Mouse (Mus musculus) forebrain, postnatal 0 days (tissue): ENCODE results near the gene Tomm5. TPM values are rescaled to one million over a fixed set of nuclear protein-coding genes. Genes with fewer than 3 reads are reported as not detected.

Experiments used
- ATAC-seq: fragments of 200-750 bp; cut with Nextera tagmentation; 2 replicates; pipeline ENCODE4 v1.8.0; 2017; ENCODE audit warnings: mild to moderate bottlenecking, moderate library complexity
- DNase-seq: peaks from one replicate; pipeline ENCODE4 v3.0.0-alpha.2; 2015
- H3K27ac ChIP-seq: fragments of 300-500 bp; sonication (generic); 2 replicates; pipeline ENCODE4 v1.5.1; 2014; ENCODE audit warnings: low read depth, mild to moderate bottlenecking, antibody characterized with exemption, low read length, moderate library complexity, mixed read lengths
- H3K27me3 ChIP-seq: fragments of 300-500 bp; sonication (generic); 2 replicates; pipeline ENCODE4 v1.6.1; 2014; ENCODE audit warnings: mild to moderate bottlenecking, low read length, mixed read lengths; ENCODE audit not compliant: insufficient read depth
- H3K36me3 ChIP-seq: fragments of 300-500 bp; sonication (generic); 2 replicates; pipeline ENCODE4 v1.6.1; 2014; ENCODE audit warnings: mild to moderate bottlenecking, moderate library complexity; ENCODE audit not compliant: insufficient read depth
- H3K4me1 ChIP-seq: fragments of 300-500 bp; sonication (generic); 2 replicates; pipeline ENCODE4 v1.6.1; 2014; ENCODE audit warnings: antibody characterized with exemption; ENCODE audit not compliant: insufficient read depth
- H3K4me2 ChIP-seq: fragments of 300-500 bp; sonication (generic); 2 replicates; pipeline ENCODE4 v1.6.1; 2014; ENCODE audit warnings: low read depth, mild to moderate bottlenecking, moderate library complexity
- H3K4me3 ChIP-seq: fragments of 300-500 bp; sonication (generic); 2 replicates; pipeline ENCODE4 v1.5.1; 2014; ENCODE audit warnings: low read depth, low read length, mixed read lengths
- H3K9ac ChIP-seq: fragments of 300-500 bp; sonication (generic); 2 replicates; pipeline ENCODE4 v1.6.1; 2014; ENCODE audit warnings: mild to moderate bottlenecking
- H3K9me3 ChIP-seq: fragments of 300-500 bp; sonication (generic); 2 replicates; pipeline ENCODE4 v1.6.1; 2016; ENCODE audit warnings: low read length
- CTCF ChIP-seq: sonication (generic); IDR thresholded peaks from 2 replicates; pipeline ENCODE4 v1.5.1; 2016; ENCODE audit warnings: antibody characterized with exemption, control low read depth, low read depth
- WGBS: fragments of 180-500 bp; shearing (Covaris S2); extraction: QIAGEN DNeasy Blood & Tissue Kit; methylation state at CpG from one replicate; pipeline ENCODE4 v1.1.7; 2014; 5-methylcytosine and 5-hydroxymethylcytosine counted together
- polyA plus RNA-seq: library from polyadenylated mRNA; unstranded; fragments of >200 nt; fragmentation: Nextera tagmentation; extraction: Ambion mirVana; gene quantifications from 2 replicates; pipeline ENCODE4 v1.2.1, GENCODE M21; 2015
- total RNA-seq: library from RNA; depleted of rRNA; stranded (reverse); fragments of >200 nt; gene quantifications from 2 replicates; pipeline ENCODE4 v1.2.3, GENCODE M21; 2014

The Tomm5 gene
- total and polyA plus RNA-seq, 2 experiments from 2014 or later = 114 to 208 TPM

DNA sequence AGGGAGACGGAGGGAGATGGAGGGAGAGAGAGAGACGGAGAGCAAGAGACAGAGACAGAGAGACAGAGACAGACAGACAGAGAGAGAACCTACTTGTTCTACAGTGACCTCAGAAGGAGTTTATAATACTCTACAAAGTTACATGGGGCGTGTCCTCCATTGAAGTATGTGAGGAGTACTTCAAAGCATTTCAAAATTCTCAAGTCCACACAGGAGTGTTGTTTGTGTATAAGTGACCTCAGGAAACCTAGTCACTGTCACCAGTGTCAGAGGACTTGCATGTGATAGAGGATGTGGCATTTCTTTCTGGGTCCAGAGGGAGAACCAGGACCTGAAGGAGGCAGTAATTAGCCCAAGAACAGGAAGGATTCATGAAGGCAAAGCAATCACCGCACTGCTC is 23.1 kb upstream of the Tomm5 start:
- ATAC-seq = no peak
- WGBS = 80% methylated on average over 4 of the region's 4 CpGs

GRCm38 (mm10) chr4:45121311-45121710 is 13.4 kb upstream of the Tomm5 start:
- ATAC-seq (no peak), DNase-seq (no peak)
- Histone ChIP-seq H3K36me3 (no peaks in the 10 kb centered on the region), H3K9me3 (no peaks in the 10 kb centered on the region), H3K9ac (no peak overlapping the region), H3K4me1 (no peaks in the 10 kb centered on the region), H3K4me3 (no peak overlapping the region), H3K27me3 (no peaks in the 10 kb centered on the region), H3K4me2 (no peak overlapping the region), H3K27ac (no peak overlapping the region)
- WGBS = 90% methylated on average over 11 of the region's 11 CpGs
- no peak for TF ChIP-seq CTCF

More for the DNA sequence above, 23.1 kb upstream of the Tomm5 start:
- no peaks in the 10 kb centered on the region for H3K4me1 ChIP-seq
- TF ChIP-seq CTCF = no peak
- H3K9me3 ChIP-seq = no peaks in the 10 kb centered on the region
- no peak overlapping the region for H3K27ac ChIP-seq
- H3K4me3 ChIP-seq = no peak overlapping the region
- H3K27me3 ChIP-seq = no peaks in the 10 kb centered on the region
- no peak for DNase-seq
- H3K9ac ChIP-seq = no peak overlapping the region
- H3K4me2 ChIP-seq = no peak overlapping the region
- no peaks in the 10 kb centered on the region for H3K36me3 ChIP-seq

- ATAC-seq = no peak
- TF ChIP-seq CTCF = no peak
- no peak overlapping the region for H3K4me3 ChIP-seq
- no peak for DNase-seq
- no peak overlapping the region for H3K9ac ChIP-seq
- no peak overlapping the region for H3K27ac ChIP-seq
- H3K4me1 ChIP-seq = peaks cover 10% of the 10 kb centered on the region
- H3K27me3 ChIP-seq = no peaks in the 10 kb centered on the region
- H3K9me3 ChIP-seq = no peaks in the 10 kb centered on the region
- peaks cover 11% of the 10 kb centered on the region; the same call in 1 of the 2 replicates for H3K36me3 ChIP-seq
- 67% methylated on average over 8 of the region's 8 CpGs for WGBS
- no peak overlapping the region; the same call in 1 of the 2 replicates for H3K4me2 ChIP-seq
Observed at GRCm38 (mm10) chr4:45108456-45109110, 669 bp upstream of the Tomm5 start.

DNA sequence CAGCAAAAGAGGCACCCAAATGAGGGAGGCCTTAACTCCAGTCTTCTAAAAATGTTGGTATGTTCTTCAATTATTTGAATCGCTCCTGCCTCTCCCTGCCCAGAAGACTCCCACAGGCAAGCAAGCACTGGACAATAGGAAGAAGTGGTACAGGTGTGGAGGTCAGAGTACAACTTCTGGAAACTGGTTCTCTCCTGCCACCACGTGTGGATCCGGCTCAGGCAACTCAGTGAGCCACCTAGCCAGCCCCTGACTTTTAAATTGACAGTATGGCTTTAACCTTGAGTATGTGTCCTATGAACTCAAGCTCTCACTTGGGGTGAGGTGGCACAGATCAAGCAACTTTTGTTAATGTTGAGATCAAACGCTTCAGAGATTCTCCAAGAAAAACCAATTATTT is 848 bp downstream of the Tomm5 start:
- H3K9ac ChIP-seq = peak overlapping the region; percentile 78
- H3K4me1 ChIP-seq = peaks cover 10% of the 10 kb centered on the region
- ATAC-seq (no peak), DNase-seq (no peak)
- H3K36me3 ChIP-seq = peaks cover 24% of the 10 kb centered on the region; the same call in 1 of the 2 replicates
- H3K4me2 ChIP-seq = peak overlapping the region; percentile 58
- no peaks in the 10 kb centered on the region for H3K9me3 ChIP-seq
- peak overlapping the region; percentile 70 for H3K4me3 ChIP-seq
- no peak overlapping the region for H3K27ac ChIP-seq
- 5% methylated on average over 4 of the region's 4 CpGs for WGBS
- H3K27me3 ChIP-seq = no peaks in the 10 kb centered on the region
- TF ChIP-seq CTCF = no peak

DNA sequence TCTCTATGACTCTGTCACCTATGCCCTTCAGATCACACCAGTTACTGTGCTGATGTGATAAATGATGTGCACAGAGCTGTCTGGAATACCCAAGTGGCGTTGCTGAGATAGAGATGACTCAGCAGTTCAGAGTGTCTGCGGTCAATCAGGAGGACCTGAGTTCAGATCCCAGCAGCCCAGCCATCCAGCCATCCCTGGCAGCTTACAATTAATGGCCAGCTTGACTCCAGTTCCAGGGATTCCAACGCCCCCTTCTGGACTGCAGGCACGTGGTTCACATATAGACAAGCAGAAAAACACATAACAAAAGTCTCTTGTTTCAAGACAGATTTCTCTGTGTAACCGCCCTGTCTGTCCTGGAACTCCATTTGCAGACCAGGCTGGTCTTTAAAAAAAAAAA is 1.5 kb downstream of the Tomm5 start:
- no peaks in the 10 kb centered on the region for H3K9me3 ChIP-seq
- no peak for TF ChIP-seq CTCF
- no peak overlapping the region for H3K27ac ChIP-seq
- H3K9ac ChIP-seq = no peak overlapping the region
- H3K27me3 ChIP-seq = no peaks in the 10 kb centered on the region
- WGBS = 73% methylated on average over 5 of the region's 5 CpGs
- ATAC-seq (no peak), DNase-seq (no peak)
- H3K4me1 ChIP-seq = peaks cover 10% of the 10 kb centered on the region
- no peak overlapping the region for H3K4me3 ChIP-seq
- H3K36me3 ChIP-seq = peaks cover 26% of the 10 kb centered on the region; the same call in 1 of the 2 replicates
- no peak overlapping the region for H3K4me2 ChIP-seq

DNA sequence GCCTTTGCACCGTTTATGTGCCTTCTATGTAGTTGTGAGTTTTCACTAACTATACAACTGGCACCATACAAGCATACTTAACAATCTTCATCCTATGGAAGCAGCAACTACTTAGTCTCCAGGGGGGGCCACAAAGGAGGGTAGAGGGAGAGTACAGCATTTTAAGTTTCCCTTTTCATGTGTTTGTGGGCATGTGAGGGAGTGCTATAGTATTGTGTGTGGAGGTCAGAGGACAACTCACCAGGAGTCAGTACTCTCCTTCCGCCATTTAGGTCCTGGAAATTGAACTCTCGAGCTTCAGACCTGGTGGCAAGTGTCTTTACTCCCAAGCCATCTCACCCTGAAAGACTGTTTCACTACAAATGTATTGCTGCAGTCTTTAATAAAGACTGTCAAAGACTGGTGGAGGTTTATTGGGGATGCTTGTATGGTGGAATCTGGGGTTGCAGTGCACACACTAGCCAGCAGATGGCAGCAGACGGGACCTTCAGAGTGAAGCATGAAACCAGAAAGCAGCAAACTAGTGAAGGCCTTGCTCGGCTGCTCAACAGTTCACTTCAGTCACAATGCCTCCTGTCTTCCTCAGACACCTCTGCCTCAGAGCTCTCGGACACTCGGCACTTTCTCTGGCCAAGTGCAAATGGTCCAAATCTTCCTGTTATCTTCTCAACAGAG is 10.6 kb downstream of the Tomm5 start:
- DNase-seq (peak; percentile 90), ATAC-seq (peak; percentile 67; the same call in 1 of the 2 replicates)

GRCm38 (mm10) chr4:45084895-45085290 is 23.0 kb downstream of the Tomm5 start:
- WGBS = 37% methylated on average over 8 of the region's 8 CpGs
- Histone ChIP-seq H3K27ac (peak overlapping the region; percentile 92), H3K36me3 (no peaks in the 10 kb centered on the region), H3K9ac (peak overlapping the region; percentile 92), H3K4me3 (peak overlapping the region; percentile 92), H3K4me2 (peak overlapping the region; percentile 65), H3K27me3 (no peaks in the 10 kb centered on the region), H3K4me1 (peaks cover 12% of the 10 kb centered on the region; the same call in 1 of the 2 replicates), H3K9me3 (no peaks in the 10 kb centered on the region)
- ATAC-seq = no peak; the same call in 1 of the 2 replicates
- DNase-seq = no peak
- TF ChIP-seq CTCF = no peak

More for the DNA sequence above, 10.6 kb downstream of the Tomm5 start:
- TF ChIP-seq CTCF = peak; percentile 97
- Histone ChIP-seq H3K4me3 (no peak overlapping the region), H3K36me3 (peaks cover 4% of the 10 kb centered on the region; the same call in 1 of the 2 replicates), H3K9me3 (no peaks in the 10 kb centered on the region), H3K4me2 (no peak overlapping the region), H3K4me1 (no peaks in the 10 kb centered on the region), H3K27me3 (no peaks in the 10 kb centered on the region), H3K27ac (no peak overlapping the region), H3K9ac (no peak overlapping the region)
- 23% methylated on average over 7 of the region's 7 CpGs for WGBS
